Mouse (Mus musculus): Measurements from ENCODE around the gene Fibin. TPM values are rescaled to one million over a fixed set of nuclear protein-coding genes. Genes with fewer than 3 reads are reported as not detected.

Fibin gene
- polyA plus RNA-seq, 1 experiment from 2014 or later = 8.2 TPM

- no peak for ATAC-seq (ENCODE audit: low read depth)
- no peaks in the 10 kb centered on the region for H3K4me1 ChIP-seq (ENCODE audit: control insufficient read depth, insufficient read depth, low read length)
- 82% methylated on average over 1 of the region's 1 CpGs for WGBS
- H3K9me3 ChIP-seq (ENCODE audit: control insufficient read depth, low read length) = no peaks in the 10 kb centered on the region
- no peaks in the 10 kb centered on the region for H3K36me3 ChIP-seq (ENCODE audit: control insufficient read depth, insufficient read depth, low read length)
- H3K9ac ChIP-seq (replicated peaks; ENCODE audit: low read depth, low read length) = no peak overlapping the region
- H3K4me3 ChIP-seq (ENCODE audit: low read depth, low read length) = no peak overlapping the region
- no peak overlapping the region for H3K4me2 ChIP-seq (ENCODE audit: low read depth, low read length)
- H3K27ac ChIP-seq (ENCODE audit: low read depth, low read length) = no peak overlapping the region
- H3K27me3 ChIP-seq (ENCODE audit: control insufficient read depth, insufficient read depth, low read length) = no peaks in the 10 kb centered on the region
Observed at GRCm38 (mm10) chr2:110367382-110367887, 4.5 kb upstream of the Fibin start.

GRCm38 (mm10) chr2:110365401-110365800 lies 2.4 kb upstream of the Fibin start:
- Histone ChIP-seq H3K4me3 (ENCODE audit: low read depth, low read length) (no peak overlapping the region), H3K27me3 (ENCODE audit: control insufficient read depth, insufficient read depth, low read length) (no peaks in the 10 kb centered on the region), H3K27ac (ENCODE audit: low read depth, low read length) (no peak overlapping the region), H3K4me1 (ENCODE audit: control insufficient read depth, insufficient read depth, low read length) (no peaks in the 10 kb centered on the region), H3K36me3 (ENCODE audit: control insufficient read depth, insufficient read depth, low read length) (no peaks in the 10 kb centered on the region), H3K9me3 (ENCODE audit: control insufficient read depth, low read length) (no peaks in the 10 kb centered on the region), H3K9ac (replicated peaks; ENCODE audit: low read depth, low read length) (no peak overlapping the region), H3K4me2 (ENCODE audit: low read depth, low read length) (no peak overlapping the region)
- no peak for ATAC-seq (ENCODE audit: low read depth)

- Histone ChIP-seq H3K4me2 (ENCODE audit: low read depth, low read length) (no peak overlapping the region), H3K36me3 (ENCODE audit: control insufficient read depth, insufficient read depth, low read length) (no peaks in the 10 kb centered on the region), H3K9ac (replicated peaks; ENCODE audit: low read depth, low read length) (no peak overlapping the region), H3K27me3 (ENCODE audit: control insufficient read depth, insufficient read depth, low read length) (no peaks in the 10 kb centered on the region), H3K27ac (ENCODE audit: low read depth, low read length) (no peak overlapping the region), H3K4me1 (ENCODE audit: control insufficient read depth, insufficient read depth, low read length) (no peaks in the 10 kb centered on the region), H3K9me3 (ENCODE audit: control insufficient read depth, low read length) (no peaks in the 10 kb centered on the region), H3K4me3 (ENCODE audit: low read depth, low read length) (no peak overlapping the region)
- ATAC-seq (ENCODE audit: low read depth) = no peak
- WGBS = 81% methylated on average over 3 of the region's 3 CpGs
Observed at GRCm38 (mm10) chr2:110363855-110364254, 872 bp upstream of the Fibin start.

DNA sequence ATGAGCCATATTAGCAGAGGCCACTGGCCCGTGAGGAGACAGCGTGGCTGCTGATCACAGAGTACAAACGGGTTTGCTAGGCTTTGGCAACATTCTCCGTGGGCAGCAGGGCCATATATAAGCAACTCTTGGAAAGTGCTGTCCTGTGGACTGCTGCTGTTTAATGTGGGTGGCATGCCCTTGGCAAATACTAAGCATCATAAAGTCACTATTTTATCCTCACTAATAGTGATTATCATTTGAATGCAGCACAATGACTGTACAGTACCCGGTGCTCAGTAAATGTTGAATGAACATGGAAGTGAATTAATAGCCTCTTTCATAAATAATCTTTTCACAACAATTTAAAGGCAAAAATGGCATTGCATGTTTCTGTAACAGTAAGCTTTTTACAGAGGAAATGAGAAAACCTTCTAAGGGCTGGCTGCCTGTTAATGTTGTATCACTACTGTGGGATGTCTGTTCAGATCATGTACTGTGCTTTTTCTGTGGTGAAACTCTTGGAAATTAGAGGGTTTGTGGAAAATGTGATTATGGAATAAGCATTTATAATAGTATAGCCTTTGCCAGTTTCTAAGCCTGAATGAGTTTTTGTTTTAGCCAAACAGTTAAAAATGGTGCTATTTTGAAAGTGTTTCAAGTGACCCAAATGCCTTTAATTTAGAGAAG lies 9.5 kb downstream of the Fibin start:
- Histone ChIP-seq H3K27ac (ENCODE audit: low read depth, low read length) (no peak overlapping the region), H3K36me3 (ENCODE audit: control insufficient read depth, insufficient read depth, low read length) (no peaks in the 10 kb centered on the region), H3K9ac (replicated peaks; ENCODE audit: low read depth, low read length) (no peak overlapping the region), H3K4me2 (ENCODE audit: low read depth, low read length) (no peak overlapping the region), H3K4me1 (ENCODE audit: control insufficient read depth, insufficient read depth, low read length) (no peaks in the 10 kb centered on the region), H3K27me3 (ENCODE audit: control insufficient read depth, insufficient read depth, low read length) (no peaks in the 10 kb centered on the region), H3K4me3 (ENCODE audit: low read depth, low read length) (no peak overlapping the region), H3K9me3 (ENCODE audit: control insufficient read depth, low read length) (no peaks in the 10 kb centered on the region)
- ATAC-seq (ENCODE audit: low read depth) = no peak; the same call in 1 of the 2 replicates
- 74% methylated on average over 5 of the region's 5 CpGs for WGBS

DNA sequence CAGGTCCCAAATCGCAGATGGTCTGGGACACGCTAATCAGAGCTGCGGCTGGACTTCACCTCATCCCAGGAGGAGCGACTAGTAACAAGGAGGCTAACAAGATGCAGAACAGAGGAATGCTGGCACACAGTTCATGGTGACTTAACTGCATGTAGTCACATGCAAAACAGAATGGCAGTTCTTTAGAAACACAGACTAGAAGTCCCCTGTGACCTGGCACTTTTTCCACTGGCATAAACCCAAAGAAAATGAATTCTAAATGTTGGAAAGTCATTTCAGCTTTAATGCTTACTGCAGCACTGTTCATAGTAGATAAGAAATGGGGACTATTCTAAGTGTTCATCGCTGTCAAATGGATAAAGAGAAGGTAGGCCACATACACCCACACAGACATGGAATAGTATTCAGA lies 11.1 kb downstream of the Fibin start:
- Histone ChIP-seq H3K9me3 (ENCODE audit: control insufficient read depth, low read length) (no peaks in the 10 kb centered on the region), H3K36me3 (ENCODE audit: control insufficient read depth, insufficient read depth, low read length) (no peaks in the 10 kb centered on the region), H3K27me3 (ENCODE audit: control insufficient read depth, insufficient read depth, low read length) (no peaks in the 10 kb centered on the region), H3K9ac (replicated peaks; ENCODE audit: low read depth, low read length) (no peak overlapping the region), H3K27ac (ENCODE audit: low read depth, low read length) (no peak overlapping the region), H3K4me3 (ENCODE audit: low read depth, low read length) (no peak overlapping the region), H3K4me1 (ENCODE audit: control insufficient read depth, insufficient read depth, low read length) (no peaks in the 10 kb centered on the region), H3K4me2 (ENCODE audit: low read depth, low read length) (no peak overlapping the region)
- peak; percentile 28; the same call in 1 of the 2 replicates for ATAC-seq (ENCODE audit: low read depth)
- WGBS = 35% methylated on average over 5 of the region's 5 CpGs

DNA sequence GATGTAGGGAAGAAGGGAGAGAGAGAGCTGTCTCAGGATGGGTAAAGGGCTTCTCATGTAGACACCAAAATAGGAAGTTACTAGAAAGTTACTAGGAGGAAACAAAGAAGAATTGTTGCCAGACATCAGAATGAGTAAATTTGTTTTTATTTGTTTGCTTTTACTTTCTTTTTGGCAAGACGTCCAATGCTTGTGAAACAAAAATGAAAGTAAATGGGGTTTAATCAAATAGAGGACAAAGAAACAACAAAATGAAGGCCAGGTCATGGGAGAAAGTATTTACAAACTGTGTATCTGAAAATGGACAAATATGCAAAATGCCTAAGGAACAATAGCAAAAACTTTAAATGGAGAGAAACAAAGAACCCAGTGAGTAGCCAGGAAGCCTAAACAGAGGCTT lies 11.6 kb downstream of the Fibin start:
- WGBS = 68% methylated on average over 1 of the region's 1 CpGs
- ATAC-seq (ENCODE audit: low read depth) = no peak
- no peak overlapping the region for H3K9ac ChIP-seq (replicated peaks; ENCODE audit: low read depth, low read length)
- no peak overlapping the region for H3K4me2 ChIP-seq (ENCODE audit: low read depth, low read length)
- H3K36me3 ChIP-seq (ENCODE audit: control insufficient read depth, insufficient read depth, low read length) = no peaks in the 10 kb centered on the region
- no peaks in the 10 kb centered on the region for H3K4me1 ChIP-seq (ENCODE audit: control insufficient read depth, insufficient read depth, low read length)
- H3K27ac ChIP-seq (ENCODE audit: low read depth, low read length) = no peak overlapping the region
- no peaks in the 10 kb centered on the region for H3K9me3 ChIP-seq (ENCODE audit: control insufficient read depth, low read length)
- H3K4me3 ChIP-seq (ENCODE audit: low read depth, low read length) = no peak overlapping the region
- no peaks in the 10 kb centered on the region for H3K27me3 ChIP-seq (ENCODE audit: control insufficient read depth, insufficient read depth, low read length)

GRCm38 (mm10) chr2:110328953-110329352 lies 34.0 kb downstream of the Fibin start:
- Histone ChIP-seq H3K9me3 (ENCODE audit: control insufficient read depth, low read length) (no peaks in the 10 kb centered on the region), H3K27ac (ENCODE audit: low read depth, low read length) (no peak overlapping the region), H3K4me2 (ENCODE audit: low read depth, low read length) (no peak overlapping the region), H3K36me3 (ENCODE audit: control insufficient read depth, insufficient read depth, low read length) (no peaks in the 10 kb centered on the region), H3K4me3 (ENCODE audit: low read depth, low read length) (no peak overlapping the region), H3K9ac (replicated peaks; ENCODE audit: low read depth, low read length) (no peak overlapping the region), H3K4me1 (ENCODE audit: control insufficient read depth, insufficient read depth, low read length) (no peaks in the 10 kb centered on the region), H3K27me3 (ENCODE audit: control insufficient read depth, insufficient read depth, low read length) (no peaks in the 10 kb centered on the region)
- ATAC-seq (ENCODE audit: low read depth) = no peak

- H3K27ac ChIP-seq (ENCODE audit: low read depth, low read length) = no peak overlapping the region
- ATAC-seq (ENCODE audit: low read depth) = no peak
- H3K4me3 ChIP-seq (ENCODE audit: low read depth, low read length) = no peak overlapping the region
- H3K9me3 ChIP-seq (ENCODE audit: control insufficient read depth, low read length) = no peaks in the 10 kb centered on the region
- H3K36me3 ChIP-seq (ENCODE audit: control insufficient read depth, insufficient read depth, low read length) = no peaks in the 10 kb centered on the region
- no peaks in the 10 kb centered on the region for H3K4me1 ChIP-seq (ENCODE audit: control insufficient read depth, insufficient read depth, low read length)
- whole genome bisulfite sequencing = 80% methylated on average over 4 of the region's 4 CpGs
- no peaks in the 10 kb centered on the region for H3K27me3 ChIP-seq (ENCODE audit: control insufficient read depth, insufficient read depth, low read length)
- H3K9ac ChIP-seq (replicated peaks; ENCODE audit: low read depth, low read length) = no peak overlapping the region
- H3K4me2 ChIP-seq (ENCODE audit: low read depth, low read length) = no peak overlapping the region
Observed at GRCm38 (mm10) chr2:110319949-110320348, 43.0 kb downstream of the Fibin start.

GRCm38 (mm10) chr2:110319266-110319665 lies 43.7 kb downstream of the Fibin start:
- ATAC-seq (ENCODE audit: low read depth) = no peak
- WGBS = 76% methylated on average over 1 of the region's 1 CpGs
- H3K4me3 ChIP-seq (ENCODE audit: low read depth, low read length) = no peak overlapping the region
- H3K27me3 ChIP-seq (ENCODE audit: control insufficient read depth, insufficient read depth, low read length) = no peaks in the 10 kb centered on the region
- no peaks in the 10 kb centered on the region for H3K36me3 ChIP-seq (ENCODE audit: control insufficient read depth, insufficient read depth, low read length)
- no peak overlapping the region for H3K4me2 ChIP-seq (ENCODE audit: low read depth, low read length)
- H3K9me3 ChIP-seq (ENCODE audit: control insufficient read depth, low read length) = no peaks in the 10 kb centered on the region
- no peak overlapping the region for H3K27ac ChIP-seq (ENCODE audit: low read depth, low read length)
- no peaks in the 10 kb centered on the region for H3K4me1 ChIP-seq (ENCODE audit: control insufficient read depth, insufficient read depth, low read length)
- no peak overlapping the region for H3K9ac ChIP-seq (replicated peaks; ENCODE audit: low read depth, low read length)

All from neural tube, embryonic 14.5 days (tissue).